Mouse (Mus musculus) E14TG2a.4 (cell line): ENCODE measurements around the gene Tmem62.

Experiments
- H3K27me3 ChIP-seq: 2 replicates; pipeline ENCODE4 v1.6.1; 2014; ENCODE audit warnings: low read length, control low read depth; ENCODE audit not compliant: insufficient read depth
- H3K36me3 ChIP-seq: 2 replicates; pipeline ENCODE4 v1.6.1; 2014; ENCODE audit warnings: low read length, control low read depth; ENCODE audit not compliant: insufficient read depth
- H3K4me1 ChIP-seq: replicated peaks from 2 replicates; pipeline ENCODE4 v1.6.1; 2014; ENCODE audit warnings: low read depth, low read length, control low read depth
- H3K4me3 ChIP-seq: replicated peaks from 2 replicates; pipeline ENCODE4 v1.5.1; 2014; ENCODE audit warnings: mild to moderate bottlenecking, low read length
- H3K9me3 ChIP-seq: 2 replicates; pipeline ENCODE4 v1.6.1; 2014; ENCODE audit warnings: low read length, control low read depth
- CTCF ChIP-seq: conservative IDR thresholded peaks from 2 replicates; pipeline ENCODE4 v1.5.1; 2014; ENCODE audit warnings: low read length
- NANOG ChIP-seq: IDR thresholded peaks from 2 replicates; pipeline ENCODE4 v1.6.1; 2014; ENCODE audit warnings: borderline replicate concordance, low read length, mixed read lengths
- POU5F1 ChIP-seq: IDR thresholded peaks from 2 replicates; pipeline ENCODE4 v1.6.1; 2014; ENCODE audit warnings: low read length, borderline replicate concordance

The Tmem62 gene

DNA sequence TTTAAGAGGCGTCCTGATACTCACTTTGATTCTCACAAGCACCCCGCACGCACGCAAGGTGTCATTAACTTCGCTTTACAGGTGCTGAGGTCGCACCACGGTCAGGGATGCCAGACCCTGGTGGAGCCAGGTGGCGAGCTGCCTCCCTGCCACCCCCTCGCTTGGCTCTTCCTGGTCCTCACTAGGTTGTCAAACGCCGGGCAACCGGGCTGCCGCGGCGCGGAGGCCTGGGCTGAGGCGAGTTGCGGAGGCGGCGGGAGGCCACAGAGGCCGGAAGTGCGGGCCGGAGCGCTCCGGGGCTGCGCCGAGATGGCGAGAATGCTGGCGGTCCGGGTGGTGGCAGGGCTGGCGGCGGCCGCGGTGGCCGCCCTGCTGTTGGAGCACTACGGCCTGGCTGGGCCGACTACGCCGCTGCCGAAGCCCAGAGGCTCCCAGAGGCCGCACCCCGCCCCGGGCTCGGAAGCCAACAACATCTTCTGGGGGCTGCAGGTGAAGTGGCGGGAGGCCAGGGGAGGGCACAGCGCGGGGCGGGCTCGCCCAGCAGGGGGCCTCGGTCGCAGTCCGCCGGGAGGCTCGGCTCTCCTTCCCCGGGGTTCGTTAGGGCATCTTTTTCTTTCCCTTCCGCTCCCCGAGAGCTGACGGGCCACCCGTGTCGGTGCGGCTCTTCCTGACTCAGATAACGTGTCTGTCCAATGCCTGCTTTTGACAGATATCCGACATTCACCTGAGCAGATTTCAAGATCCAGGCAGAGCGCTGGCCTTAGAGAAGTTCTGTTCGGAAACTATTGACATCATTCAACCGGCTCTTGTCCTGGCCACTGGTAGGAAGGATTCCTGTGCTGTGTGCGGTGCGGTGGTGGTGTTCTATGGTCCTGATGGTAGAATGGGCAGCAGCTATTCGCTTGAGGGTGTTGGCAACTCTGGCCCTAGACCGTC lies at the start of gene Tmem62:
Tmem62 (plus strand) TSS at position 28 of the 936 bp plus-strand sequence.
- H3K27me3 ChIP-seq: peaks cover 10% of the 10 kb centered on the region

GRCm38 (mm10) chr2:120933038-120933437 lies 43.8 kb upstream of the Tmem62 start:
- Histone ChIP-seq H3K36me3 (peaks cover 42% of the 10 kb centered on the region), H3K4me1 (no peaks in the 10 kb centered on the region), H3K9me3 (no peaks in the 10 kb centered on the region), H3K27me3 (no peaks in the 10 kb centered on the region), H3K4me3 (no peak overlapping the region)
- TF ChIP-seq CTCF (no peak), POU5F1 (no peak), NANOG (no peak)

More for the DNA sequence above, at the start of gene Tmem62:
- H3K4me1 ChIP-seq: peaks cover 26% of the 10 kb centered on the region
- no peaks in the 10 kb centered on the region for H3K9me3 ChIP-seq
- H3K36me3 ChIP-seq: no peaks in the 10 kb centered on the region
- peak within 1 kb of the TSS; percentile 90 for H3K4me3 ChIP-seq
- no peak for TF ChIP-seq NANOG
- no peak for TF ChIP-seq POU5F1
- TF ChIP-seq CTCF: no peak

DNA sequence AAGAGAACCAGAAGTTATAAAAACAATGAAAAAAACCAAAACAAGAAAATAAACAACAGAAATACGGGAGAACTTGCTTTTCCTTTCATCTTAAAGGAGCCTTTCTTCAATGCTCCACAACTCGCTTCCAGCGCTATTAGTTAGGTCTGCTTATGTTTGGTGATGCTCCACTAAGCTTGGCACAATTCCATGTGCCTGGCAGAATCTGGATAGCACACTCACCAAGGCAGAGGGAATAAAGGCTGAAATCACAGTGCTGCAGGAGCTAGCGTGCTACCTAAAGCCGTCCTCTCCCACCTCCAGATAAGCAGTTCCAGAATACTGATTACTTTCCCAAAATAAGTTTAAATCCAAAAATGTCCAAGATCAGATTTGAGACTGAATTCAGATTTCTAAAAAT lies 25.6 kb upstream of the Tmem62 start:
- Histone ChIP-seq H3K27me3 (no peaks in the 10 kb centered on the region), H3K9me3 (no peaks in the 10 kb centered on the region), H3K4me3 (no peak overlapping the region), H3K36me3 (peaks cover 28% of the 10 kb centered on the region), H3K4me1 (no peaks in the 10 kb centered on the region)
- TF ChIP-seq NANOG (no peak), CTCF (no peak), POU5F1 (no peak)

DNA sequence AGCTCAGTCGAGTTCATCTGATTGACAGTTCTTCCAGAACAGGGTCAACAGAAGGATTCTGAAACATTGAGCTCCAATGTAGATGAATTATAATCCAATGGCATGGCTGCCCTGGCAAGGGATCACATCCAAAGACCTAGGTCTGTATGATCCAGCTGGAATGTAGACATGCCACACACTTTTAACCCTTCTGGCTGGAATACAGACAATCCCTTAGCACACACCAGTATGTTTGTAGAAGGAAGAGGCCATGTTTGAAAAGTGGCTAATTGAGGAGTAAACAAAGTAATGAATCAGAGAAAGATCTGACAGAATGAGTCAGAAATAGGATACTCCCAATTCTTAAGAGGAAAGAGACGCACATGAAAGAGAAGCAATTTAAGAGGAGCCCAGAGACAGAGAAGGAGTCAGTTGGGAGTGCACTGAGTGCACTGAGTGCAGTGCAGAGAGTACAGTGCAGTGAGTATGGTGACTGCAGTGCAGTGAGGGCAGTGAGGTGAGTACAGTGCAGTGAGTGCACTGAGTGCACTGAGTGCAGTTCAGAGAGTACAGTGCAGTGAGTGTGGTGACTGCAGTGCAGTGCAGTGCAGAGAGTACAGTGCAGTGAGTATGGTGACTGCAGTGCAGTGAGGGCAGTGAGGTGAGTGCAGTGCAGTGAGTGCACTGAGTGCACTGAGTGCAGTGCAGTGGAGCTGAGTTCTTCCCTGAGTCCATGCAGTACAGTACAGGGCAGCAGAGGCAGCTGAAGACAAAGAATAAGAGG lies 24.5 kb upstream of the Tmem62 start:
- TF ChIP-seq NANOG: no peak
- TF ChIP-seq CTCF: no peak
- no peak for TF ChIP-seq POU5F1
- H3K27me3 ChIP-seq: no peaks in the 10 kb centered on the region
- H3K4me1 ChIP-seq: no peaks in the 10 kb centered on the region
- no peak overlapping the region for H3K4me3 ChIP-seq
- H3K9me3 ChIP-seq: no peaks in the 10 kb centered on the region
- H3K36me3 ChIP-seq: peaks cover 17% of the 10 kb centered on the region

DNA sequence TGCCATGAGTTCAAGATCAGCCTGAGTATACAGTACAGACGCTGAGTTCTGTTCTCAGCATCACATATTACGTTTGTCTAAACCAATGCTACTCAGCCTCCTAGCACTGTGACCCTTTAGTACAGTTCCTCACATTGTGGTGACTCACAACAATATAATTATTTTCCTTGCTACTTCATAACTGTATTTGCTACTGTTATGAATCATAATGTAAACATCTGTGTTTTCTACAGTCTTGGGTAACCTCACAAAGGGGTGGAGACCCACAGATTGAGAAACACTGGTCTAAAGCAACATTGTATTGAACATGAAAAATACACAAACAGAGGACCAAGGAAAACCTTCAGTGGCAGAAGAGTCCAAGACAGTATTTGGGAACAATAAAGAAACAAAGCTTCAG lies 17.5 kb upstream of the Tmem62 start:
- H3K4me3 ChIP-seq: no peak overlapping the region
- no peaks in the 10 kb centered on the region for H3K27me3 ChIP-seq
- no peaks in the 10 kb centered on the region for H3K9me3 ChIP-seq
- TF ChIP-seq POU5F1: no peak
- no peak for TF ChIP-seq CTCF
- no peak for TF ChIP-seq NANOG
- peaks cover 5% of the 10 kb centered on the region; the same call in 1 of the 2 replicates for H3K36me3 ChIP-seq
- no peaks in the 10 kb centered on the region for H3K4me1 ChIP-seq

- H3K9me3 ChIP-seq: no peaks in the 10 kb centered on the region
- peaks cover under 1% of the 10 kb centered on the region; the same call in 1 of the 2 replicates for H3K36me3 ChIP-seq
- no peaks in the 10 kb centered on the region for H3K4me1 ChIP-seq
- H3K27me3 ChIP-seq: no peaks in the 10 kb centered on the region
- no peak for TF ChIP-seq NANOG
- TF ChIP-seq CTCF: no peak
- TF ChIP-seq POU5F1: no peak
- H3K4me3 ChIP-seq: no peak overlapping the region
These were observed 17.0 kb upstream of the Tmem62 start for GRCm38 (mm10) chr2:120959827-120960226.

- no peak overlapping the region for H3K4me3 ChIP-seq
- H3K4me1 ChIP-seq: no peaks in the 10 kb centered on the region
- H3K36me3 ChIP-seq: no peaks in the 10 kb centered on the region
- H3K9me3 ChIP-seq: no peaks in the 10 kb centered on the region
- H3K27me3 ChIP-seq: no peaks in the 10 kb centered on the region
- TF ChIP-seq CTCF (no peak), NANOG (no peak), POU5F1 (no peak)
These were observed 16.6 kb upstream of the Tmem62 start for GRCm38 (mm10) chr2:120960261-120960660.

- H3K36me3 ChIP-seq: peaks cover 7% of the 10 kb centered on the region; the same call in 1 of the 2 replicates
- H3K4me3 ChIP-seq: no peak overlapping the region
- no peaks in the 10 kb centered on the region for H3K9me3 ChIP-seq
- TF ChIP-seq CTCF: no peak
- TF ChIP-seq POU5F1: no peak
- TF ChIP-seq NANOG: no peak
- no peaks in the 10 kb centered on the region for H3K4me1 ChIP-seq
- H3K27me3 ChIP-seq: no peaks in the 10 kb centered on the region
These were observed 13.7 kb upstream of the Tmem62 start for GRCm38 (mm10) chr2:120963110-120963509.

DNA sequence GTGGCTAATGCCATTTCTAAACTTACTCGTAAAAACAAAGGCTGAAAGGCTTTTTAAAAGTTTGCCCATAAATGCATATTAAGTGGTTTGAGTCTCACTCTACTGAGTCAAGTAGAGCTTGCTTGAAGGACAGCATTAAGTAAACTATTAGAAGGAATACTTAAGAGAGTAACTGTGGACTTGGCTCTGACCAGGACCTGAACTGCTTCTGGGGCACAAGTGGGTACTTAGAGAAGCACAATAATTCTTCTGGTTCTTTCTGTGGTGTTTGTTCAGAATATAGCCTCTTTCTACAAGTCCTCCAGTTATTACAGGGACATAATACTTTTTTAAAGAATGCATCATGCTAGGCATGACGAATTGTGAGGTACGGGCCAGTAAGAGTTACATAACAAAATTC lies 11.3 kb upstream of the Tmem62 start:
- Histone ChIP-seq H3K4me3 (no peak overlapping the region), H3K27me3 (no peaks in the 10 kb centered on the region), H3K4me1 (peaks cover 9% of the 10 kb centered on the region), H3K9me3 (no peaks in the 10 kb centered on the region), H3K36me3 (peaks cover 7% of the 10 kb centered on the region; the same call in 1 of the 2 replicates)
- TF ChIP-seq NANOG: no peak
- TF ChIP-seq POU5F1: no peak
- TF ChIP-seq CTCF: no peak
